Mouse (Mus musculus): Measurements from ENCODE around the gene Otub1.

DNA sequence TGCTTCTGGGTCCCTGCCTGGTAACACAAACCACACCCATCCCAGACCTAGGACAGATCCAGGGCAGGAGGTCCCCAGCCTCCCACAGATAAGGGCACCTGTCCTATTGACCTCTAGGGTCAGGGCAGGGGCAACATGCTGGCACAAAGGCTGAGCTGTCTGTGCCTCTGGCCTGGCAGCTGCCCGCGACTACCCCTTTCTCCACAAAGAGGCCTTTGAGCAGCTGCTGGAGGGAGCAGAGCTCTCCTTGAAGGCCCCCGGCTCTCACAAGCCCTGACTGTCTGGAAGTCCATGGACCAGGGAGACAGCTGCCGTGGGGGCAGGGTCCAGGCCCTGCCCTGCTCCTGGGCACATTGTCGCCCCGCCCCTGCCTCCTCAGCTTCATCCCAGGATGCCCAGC, 50.9 kb downstream of the Otub1 start:
- TF ChIP-seq CTCF (IDR thresholded peaks at IDR 0.05; ENCODE audit: low read depth, low read length) (no peak), POLR2A (IDR thresholded peaks at IDR 0.05; ENCODE audit: insufficient read depth, low read length) (no peak), EP300 (IDR thresholded peaks at IDR 0.05; ENCODE audit: insufficient read depth, low read depth, low read length) (no peak)
